Mouse (Mus musculus): Measurements from ENCODE around the gene Zfp750. TPM values are rescaled to one million over a fixed set of nuclear protein-coding genes. Genes with fewer than 3 reads are reported as not detected.

Gene Zfp750
- total RNA-seq (2017), result not detected in 2 replicates

GRCm38 (mm10) chr11:121519131-121519530, at the start of gene Zfp750:
TSS of gene Zfp750 (minus strand) at chr11:121519333.
- no peak for ATAC-seq (replicated peaks; ENCODE audit: low read depth, poor library complexity, severe bottlenecking)

DNA sequence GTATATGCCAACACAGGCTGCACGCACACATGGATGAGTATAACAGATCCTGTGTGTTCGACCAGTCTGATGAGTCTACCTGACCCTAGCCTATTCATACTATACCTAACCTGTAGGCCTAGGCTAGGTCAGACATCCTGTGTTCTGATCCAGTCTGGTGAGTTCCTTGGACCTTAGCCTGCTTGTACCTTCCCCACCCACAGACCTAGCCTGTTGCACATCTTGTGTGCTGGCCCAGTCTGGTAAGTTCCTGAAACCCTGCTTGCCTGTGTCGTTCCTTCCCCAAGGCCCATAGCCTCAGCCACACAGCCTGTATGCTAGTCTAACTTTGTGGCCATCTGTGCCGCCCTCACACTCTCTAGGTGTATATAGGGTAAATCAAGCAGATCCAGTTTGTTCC, 45.1 kb upstream of the Zfp750 start:
- no peak for ATAC-seq (replicated peaks; ENCODE audit: low read depth, poor library complexity, severe bottlenecking)

DNA sequence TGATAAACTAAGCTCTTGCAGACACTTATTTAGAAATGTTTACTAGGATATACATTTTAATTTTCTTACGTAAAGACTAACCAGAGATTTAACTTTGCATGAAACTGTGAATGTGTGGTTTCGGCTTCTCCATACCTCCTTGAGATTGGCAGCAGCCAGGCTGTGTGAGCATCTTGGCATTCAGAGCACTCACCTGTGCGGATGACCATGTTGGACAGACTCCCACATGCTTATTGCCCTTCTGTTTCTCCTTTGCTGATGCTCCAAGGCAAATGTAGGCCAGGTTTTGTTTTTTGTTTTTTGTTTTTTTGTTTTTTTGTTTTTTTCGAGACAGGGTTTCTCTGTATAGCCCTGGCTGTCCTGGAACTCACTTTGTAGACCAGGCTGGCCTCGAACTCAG, 44.2 kb upstream of the Zfp750 start:
- no peak for ATAC-seq (replicated peaks; ENCODE audit: low read depth, poor library complexity, severe bottlenecking)

DNA sequence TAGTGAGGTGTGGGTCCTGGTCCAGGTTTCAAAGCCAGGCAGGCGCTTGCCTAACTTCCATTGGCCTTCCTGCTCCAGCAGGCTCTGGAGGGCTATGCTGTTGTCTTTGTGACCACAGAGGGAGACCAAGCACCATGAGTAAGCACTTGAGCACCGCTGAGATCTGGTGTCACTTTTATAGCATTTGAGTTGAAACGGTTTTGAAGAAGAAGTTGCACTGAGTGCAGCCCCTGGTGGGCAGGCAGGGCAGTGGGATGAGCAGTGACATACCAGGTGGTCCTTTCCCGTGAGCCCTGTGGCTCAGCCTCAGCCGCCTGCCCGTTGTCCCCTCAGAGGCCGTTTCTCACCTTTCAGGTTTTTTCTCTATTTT, 41.1 kb upstream of the Zfp750 start:
- peak; percentile 81 for ATAC-seq (replicated peaks; ENCODE audit: low read depth, poor library complexity, severe bottlenecking)

- peak; percentile 88 for ATAC-seq (replicated peaks; ENCODE audit: low read depth, poor library complexity, severe bottlenecking)
Measured at GRCm38 (mm10) chr11:121559527-121560293, 40.6 kb upstream of the Zfp750 start.

GRCm38 (mm10) chr11:121558522-121558921, 39.4 kb upstream of the Zfp750 start:
- ATAC-seq (replicated peaks; ENCODE audit: low read depth, poor library complexity, severe bottlenecking), result no peak

DNA sequence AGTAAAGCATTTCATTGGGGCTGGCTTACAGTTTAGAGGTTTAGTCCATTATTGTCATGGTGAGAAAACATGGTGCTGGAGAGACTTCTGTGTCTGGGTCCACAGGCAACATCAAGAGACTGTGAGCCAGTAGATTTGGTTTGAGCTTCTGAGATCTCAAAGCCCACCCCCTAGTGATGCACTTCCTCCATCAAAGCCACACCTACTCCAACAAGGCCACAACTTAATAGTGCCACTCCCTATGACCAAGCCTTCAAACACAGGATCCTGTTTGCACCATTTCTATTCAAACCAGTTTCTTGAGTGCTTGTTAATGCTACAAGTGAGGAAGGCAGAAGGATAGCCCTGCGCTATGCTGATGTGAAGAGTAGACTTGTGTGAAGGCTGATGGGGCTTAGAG, 38.8 kb upstream of the Zfp750 start:
- no peak for ATAC-seq (replicated peaks; ENCODE audit: low read depth, poor library complexity, severe bottlenecking)

- no peak for ATAC-seq (replicated peaks; ENCODE audit: low read depth, poor library complexity, severe bottlenecking)
Measured at GRCm38 (mm10) chr11:121556727-121557126, 37.6 kb upstream of the Zfp750 start.

- no peak for ATAC-seq (replicated peaks; ENCODE audit: low read depth, poor library complexity, severe bottlenecking)
Measured at GRCm38 (mm10) chr11:121553458-121553857, 34.3 kb upstream of the Zfp750 start.

- no peak for ATAC-seq (replicated peaks; ENCODE audit: low read depth, poor library complexity, severe bottlenecking)
Measured at GRCm38 (mm10) chr11:121552846-121553457, 33.8 kb upstream of the Zfp750 start.

DNA sequence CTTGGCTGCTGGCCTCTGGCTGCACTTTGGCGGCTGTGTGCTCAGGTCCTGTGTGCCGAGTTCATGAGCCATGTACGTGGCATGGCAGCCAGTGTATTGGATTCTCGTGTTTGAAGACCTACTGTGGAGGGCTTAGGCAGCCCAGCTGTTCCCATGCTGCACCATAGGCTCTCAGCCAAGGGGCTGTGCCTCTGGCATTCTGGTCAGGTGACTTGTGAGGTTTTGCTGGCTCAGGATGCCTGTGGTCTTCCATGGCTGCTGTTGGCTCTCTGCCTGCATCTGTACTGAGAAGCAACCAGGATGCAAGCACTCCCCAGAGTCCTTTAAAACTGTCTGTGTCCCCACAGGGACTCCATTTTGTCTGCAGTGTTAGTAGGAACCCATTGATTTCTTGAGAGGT, 33.0 kb upstream of the Zfp750 start:
- ATAC-seq (replicated peaks; ENCODE audit: low read depth, poor library complexity, severe bottlenecking), result peak; percentile 65

GRCm38 (mm10) chr11:121551206-121551799, 32.2 kb upstream of the Zfp750 start:
- ATAC-seq (replicated peaks; ENCODE audit: low read depth, poor library complexity, severe bottlenecking), result no peak

DNA sequence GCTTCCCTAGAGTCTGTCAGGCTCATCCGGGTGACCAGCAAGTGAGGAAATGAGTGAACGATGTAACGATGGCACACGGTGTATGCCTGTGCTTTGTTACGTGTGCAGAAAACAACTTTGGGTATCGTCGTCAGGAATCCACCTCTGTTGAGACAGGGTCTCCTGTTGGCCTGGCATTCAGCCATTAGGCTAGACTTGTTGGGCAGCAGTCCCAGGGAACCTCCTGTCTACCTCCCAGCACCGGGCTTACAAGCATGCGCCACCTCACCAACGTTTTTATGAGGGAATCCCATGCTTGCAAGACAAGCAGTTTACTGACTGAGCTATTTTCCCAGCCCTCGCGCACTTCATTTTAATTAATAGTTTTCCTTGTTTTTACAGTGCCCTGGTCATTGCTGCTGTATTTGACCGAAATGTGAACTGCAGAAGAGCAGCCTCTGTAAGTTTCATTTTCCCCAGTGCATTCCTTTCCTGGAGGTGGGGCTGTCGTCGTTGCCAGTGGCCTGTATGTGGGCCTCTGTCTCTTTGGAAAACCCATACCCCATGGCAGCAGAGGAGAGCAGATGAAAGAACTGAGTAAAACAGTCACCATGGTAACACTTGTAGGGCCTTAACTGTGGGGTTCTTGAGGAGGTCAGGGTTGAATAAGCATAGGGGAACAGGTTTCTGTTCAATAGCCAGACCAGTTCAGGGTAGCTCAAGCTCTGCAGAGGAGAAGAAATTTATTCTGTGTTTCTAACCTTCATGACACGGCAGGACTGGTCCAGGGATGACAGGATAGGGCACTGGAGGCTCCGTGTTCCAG, 30.9 kb upstream of the Zfp750 start:
- ATAC-seq (replicated peaks; ENCODE audit: low read depth, poor library complexity, severe bottlenecking), result no peak

GRCm38 (mm10) chr11:121548996-121549842, 30.1 kb upstream of the Zfp750 start:
- peak; percentile 20 for ATAC-seq (replicated peaks; ENCODE audit: low read depth, poor library complexity, severe bottlenecking)

DNA sequence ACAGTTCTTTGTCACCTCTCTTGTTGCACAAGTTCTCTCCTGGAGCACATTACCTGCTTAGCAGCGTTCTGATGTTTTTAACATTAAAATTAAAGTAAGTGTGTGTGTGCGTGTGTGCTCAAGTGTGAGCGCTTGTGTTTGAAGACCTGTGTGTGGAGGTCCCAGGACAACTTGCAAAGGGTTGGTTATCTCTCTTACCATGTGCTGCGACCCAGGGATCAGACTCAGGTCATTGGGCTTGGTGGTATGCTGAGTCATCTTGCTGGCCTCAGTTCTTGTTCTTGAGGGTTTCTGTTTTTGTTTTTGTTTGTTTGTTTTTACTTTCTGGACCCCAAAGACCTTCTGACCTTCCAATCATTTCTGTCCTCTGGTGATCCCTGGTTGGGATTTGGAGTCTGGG, 28.8 kb upstream of the Zfp750 start:
- ATAC-seq (replicated peaks; ENCODE audit: low read depth, poor library complexity, severe bottlenecking), result 0 out of 2 replicates have a peak, but pooled peaks have one; percentile 19

DNA sequence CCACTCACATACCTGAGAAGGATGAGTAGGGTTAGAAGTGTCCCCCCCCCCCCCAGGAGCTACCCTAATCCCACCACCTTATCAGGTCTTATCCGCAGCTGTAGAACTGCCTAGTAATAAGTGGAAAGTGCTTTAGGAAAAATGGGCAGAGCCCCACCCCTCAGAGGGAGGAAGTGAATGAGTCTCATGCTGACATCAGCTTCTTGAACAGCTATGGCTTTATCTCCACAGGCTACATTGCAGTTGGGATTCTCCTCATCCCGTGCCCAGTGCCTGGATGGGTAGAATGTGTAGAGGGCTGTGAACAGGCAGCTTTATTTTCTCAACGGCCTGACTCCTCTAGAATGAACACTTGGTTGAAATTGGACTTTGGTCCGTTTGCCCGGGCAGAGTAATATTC, 28.1 kb upstream of the Zfp750 start:
- ATAC-seq (replicated peaks; ENCODE audit: low read depth, poor library complexity, severe bottlenecking), result no peak

DNA sequence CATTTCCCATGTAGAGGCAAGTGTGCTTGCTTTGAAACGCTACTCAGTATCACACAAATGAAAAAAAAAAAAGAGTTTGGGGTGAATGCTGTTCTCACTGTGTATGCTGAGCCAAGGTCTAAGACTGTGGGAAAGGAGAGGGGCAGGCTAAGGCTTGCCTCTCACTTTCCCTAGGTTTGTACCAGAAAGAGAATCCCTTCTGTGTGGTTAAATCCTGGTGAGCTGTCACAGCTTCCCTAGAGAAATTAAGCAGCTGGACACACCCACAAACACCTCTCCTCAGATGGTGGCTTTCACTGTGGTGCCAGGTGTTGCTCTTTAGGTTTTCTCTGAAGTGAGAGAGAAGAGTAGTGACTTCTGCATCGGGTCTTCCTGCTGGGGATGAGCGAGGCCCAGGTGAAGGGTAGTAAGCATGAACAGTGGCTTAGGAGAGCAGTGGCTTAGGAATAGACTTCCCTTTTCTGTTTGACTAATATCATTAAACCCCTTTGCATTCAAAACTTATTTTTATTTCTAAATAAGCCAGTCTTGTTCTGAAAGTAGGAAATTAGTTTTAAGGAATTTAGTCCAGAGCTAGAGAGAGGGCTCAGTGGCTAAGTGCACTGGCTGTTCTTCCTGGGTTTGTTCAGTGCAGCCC, 26.4 kb upstream of the Zfp750 start:
- no peak for ATAC-seq (replicated peaks; ENCODE audit: low read depth, poor library complexity, severe bottlenecking)

GRCm38 (mm10) chr11:121544755-121545397, 25.7 kb upstream of the Zfp750 start:
- no peak for ATAC-seq (replicated peaks; ENCODE audit: low read depth, poor library complexity, severe bottlenecking)

GRCm38 (mm10) chr11:121543922-121544321, 24.8 kb upstream of the Zfp750 start:
- no peak for ATAC-seq (replicated peaks; ENCODE audit: low read depth, poor library complexity, severe bottlenecking)
